Mouse (Mus musculus) limb, embryonic 14.5 days (tissue): ENCODE measurements at regions not wholly inside any gene's neighbourhood (a gene's known extent, or its start where the extent isn't known, plus 50 kb on each side); places are given as distances from the start of the nearest gene placed in this dataset.

Experiments
- ATAC-seq: fragments of 200-750 bp; cut with Nextera tagmentation; 2 replicates; pipeline ENCODE4 v1.8.0; 2017; ENCODE audit warnings: low read depth, moderate number of reproducible peaks, moderate TSS enrichment; ENCODE audit not compliant: low FRiP score
- DNase-seq: peaks from one replicate; pipeline ENCODE4 v3.0.0-alpha.2; 2015; ENCODE audit warnings: low spot score
- H3K27ac ChIP-seq: fragments of 300-500 bp; sonication (generic); replicated peaks from 2 replicates; pipeline ENCODE4 v1.5.1; 2014; ENCODE audit warnings: low read depth, mild to moderate bottlenecking, low read length, moderate library complexity, mixed read lengths
- H3K27me3 ChIP-seq: fragments of 300-500 bp; sonication (generic); 2 replicates; pipeline ENCODE4 v1.6.1; 2014; ENCODE audit warnings: low read length, mixed read lengths; ENCODE audit not compliant: control insufficient read depth, insufficient read depth
- H3K36me3 ChIP-seq: fragments of 300-500 bp; sonication (generic); 2 replicates; pipeline ENCODE4 v1.6.1; 2014; ENCODE audit warnings: mild to moderate bottlenecking, low read length, moderate library complexity, mixed read lengths; ENCODE audit not compliant: control insufficient read depth, insufficient read depth
- H3K4me1 ChIP-seq: fragments of 300-500 bp; sonication (generic); 2 replicates; pipeline ENCODE4 v1.6.1; 2014; ENCODE audit warnings: antibody characterized with exemption, low read length, mixed read lengths; ENCODE audit not compliant: control insufficient read depth, insufficient read depth
- H3K4me2 ChIP-seq: fragments of 300-500 bp; sonication (generic); replicated peaks from 2 replicates; pipeline ENCODE4 v1.6.1; 2014; ENCODE audit warnings: low read depth, mild to moderate bottlenecking, low read length, moderate library complexity; ENCODE audit not compliant: severe bottlenecking
- H3K4me3 ChIP-seq: fragments of 300-500 bp; sonication (generic); replicated peaks from 2 replicates; pipeline ENCODE4 v1.5.1; 2014; ENCODE audit warnings: low read length
- H3K9ac ChIP-seq: fragments of 300-500 bp; sonication (generic); 2 replicates; pipeline ENCODE4 v1.6.1; 2014; ENCODE audit warnings: mild to moderate bottlenecking, low read depth, low read length, moderate library complexity; ENCODE audit not compliant: severe bottlenecking
- H3K9me3 ChIP-seq: fragments of 300-500 bp; sonication (generic); 2 replicates; pipeline ENCODE4 v1.6.1; 2016; ENCODE audit warnings: low read length; ENCODE audit not compliant: control insufficient read depth
- POLR2A ChIP-seq: fragments of 200-500 bp; IDR thresholded peaks from 2 replicates; pipeline ENCODE4 v1.8.0; 2012; ENCODE audit warnings: inconsistent platforms, mild to moderate bottlenecking, moderate library complexity, borderline replicate concordance; ENCODE audit not compliant: insufficient read depth, insufficient read length; ENCODE audit errors: extremely low read depth
- WGBS: fragments of 180-500 bp; shearing (Covaris S2); extraction: QIAGEN DNeasy Blood & Tissue Kit; methylation state at CpG from one replicate; pipeline ENCODE4 v1.1.7; 2014; 5-methylcytosine and 5-hydroxymethylcytosine counted together

GRCm38 (mm10) chr2:169222264-169222663, 266.9 kb upstream of the Zfp64 start:
- H3K9me3 ChIP-seq: no peaks in the 10 kb centered on the region
- H3K36me3 ChIP-seq: no peaks in the 10 kb centered on the region
- TF ChIP-seq POLR2A: no peak
- no peak overlapping the region for H3K4me2 ChIP-seq
- no peak overlapping the region for H3K4me3 ChIP-seq
- H3K27me3 ChIP-seq: no peaks in the 10 kb centered on the region
- WGBS: 83% methylated on average over 8 of the region's 8 CpGs
- no peak overlapping the region for H3K9ac ChIP-seq
- no peaks in the 10 kb centered on the region for H3K4me1 ChIP-seq
- no peak for ATAC-seq
- DNase-seq: no peak
- H3K27ac ChIP-seq: no peak overlapping the region

GRCm38 (mm10) chr2:169221141-169221540, 265.8 kb upstream of the Zfp64 start:
- Histone ChIP-seq H3K4me1 (no peaks in the 10 kb centered on the region), H3K36me3 (no peaks in the 10 kb centered on the region), H3K4me2 (no peak overlapping the region), H3K27me3 (no peaks in the 10 kb centered on the region), H3K9me3 (no peaks in the 10 kb centered on the region), H3K4me3 (no peak overlapping the region), H3K27ac (no peak overlapping the region), H3K9ac (no peak overlapping the region)
- ATAC-seq (no peak), DNase-seq (no peak)
- TF ChIP-seq POLR2A: no peak
- WGBS: 57% methylated on average over 7 of the region's 7 CpGs

DNA sequence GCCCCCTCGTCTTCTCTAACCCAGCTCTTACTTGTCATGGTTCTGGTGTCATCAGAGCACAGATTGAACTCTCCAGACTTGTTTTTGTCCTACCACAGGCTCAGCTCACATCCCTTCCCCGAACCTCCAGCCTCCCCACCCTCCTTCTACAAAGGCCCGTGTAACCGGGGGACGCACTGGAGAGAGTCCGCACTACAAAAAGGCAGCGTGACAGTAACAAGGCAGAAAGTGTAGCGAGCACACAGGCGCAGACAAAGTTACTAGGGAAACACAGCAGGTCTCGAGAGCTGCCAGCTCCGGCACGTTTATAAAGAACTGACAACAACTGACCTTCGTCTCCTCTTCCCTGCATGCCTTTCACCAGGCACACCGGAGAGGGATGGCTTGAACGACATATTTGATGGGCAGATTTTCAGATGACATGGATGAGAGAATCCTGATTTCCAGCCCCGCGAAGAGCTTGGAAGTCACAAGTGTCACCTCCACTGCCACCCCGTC, 260.2 kb upstream of the Zfp64 start:
- no peaks in the 10 kb centered on the region for H3K9me3 ChIP-seq
- no peaks in the 10 kb centered on the region for H3K27me3 ChIP-seq
- WGBS: 78% methylated on average over 18 of the region's 18 CpGs
- H3K4me1 ChIP-seq: peaks cover 17% of the 10 kb centered on the region
- no peak overlapping the region for H3K27ac ChIP-seq
- no peak for DNase-seq
- H3K4me2 ChIP-seq: no peak overlapping the region
- no peak for ATAC-seq
- no peak overlapping the region for H3K9ac ChIP-seq
- no peak for TF ChIP-seq POLR2A
- H3K36me3 ChIP-seq: no peaks in the 10 kb centered on the region
- H3K4me3 ChIP-seq: no peak overlapping the region

DNA sequence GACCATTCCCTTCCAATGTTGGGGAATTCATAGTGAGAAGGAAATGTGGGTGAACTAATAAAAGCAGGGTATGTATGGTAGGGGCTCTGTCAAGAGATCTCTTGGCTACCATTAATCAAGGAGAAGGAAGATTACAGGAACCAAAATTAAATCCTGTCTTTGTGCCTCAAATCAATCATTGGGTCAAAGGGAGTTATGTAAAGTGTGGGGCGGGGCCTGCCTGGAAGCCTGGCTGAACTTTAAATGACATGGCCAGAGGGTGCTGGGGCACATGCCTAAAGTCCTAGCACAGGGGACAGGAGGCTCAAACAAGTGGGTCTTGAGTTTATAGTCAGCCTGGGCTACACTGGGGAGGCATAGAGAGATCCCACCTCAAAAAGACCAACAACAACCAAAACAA, 259.0 kb upstream of the Zfp64 start:
- H3K4me3 ChIP-seq: no peak overlapping the region

DNA sequence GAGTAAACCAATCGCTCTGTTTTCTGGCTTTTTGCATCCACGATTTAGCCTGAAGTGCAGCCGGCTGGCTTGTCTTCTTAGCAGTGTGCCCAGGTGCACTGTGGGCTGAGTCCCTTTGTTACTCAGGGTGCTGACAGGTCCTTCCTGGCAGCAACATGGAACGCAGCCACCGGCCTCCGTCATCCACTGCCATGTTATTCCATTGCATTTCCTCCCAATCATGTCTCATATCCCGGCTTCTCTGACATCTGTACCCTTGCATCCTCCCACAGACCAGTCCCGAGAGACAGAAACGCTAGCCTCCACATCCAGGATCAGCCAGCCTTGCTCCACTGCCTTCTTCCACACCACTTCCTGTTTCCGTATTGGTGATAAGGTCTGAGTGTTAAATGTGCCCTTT, 257.9 kb upstream of the Zfp64 start:
- Histone ChIP-seq H3K36me3 (no peaks in the 10 kb centered on the region), H3K27ac (no peak overlapping the region), H3K9me3 (no peaks in the 10 kb centered on the region), H3K4me2 (no peak overlapping the region), H3K9ac (no peak overlapping the region), H3K27me3 (no peaks in the 10 kb centered on the region), H3K4me3 (no peak overlapping the region), H3K4me1 (peaks cover 17% of the 10 kb centered on the region)
- 43% methylated on average over 10 of the region's 10 CpGs for WGBS
- peak; percentile 50 for DNase-seq
- no peak for TF ChIP-seq POLR2A
- ATAC-seq: no peak

More for the DNA sequence above, 259.0 kb upstream of the Zfp64 start:
- WGBS: 74% methylated on average over 1 of the region's 1 CpGs
- ATAC-seq: no peak
- DNase-seq: no peak
- TF ChIP-seq POLR2A: no peak
- no peak overlapping the region for H3K4me2 ChIP-seq
- no peak overlapping the region for H3K27ac ChIP-seq
- no peaks in the 10 kb centered on the region for H3K36me3 ChIP-seq
- no peak overlapping the region for H3K9ac ChIP-seq
- no peaks in the 10 kb centered on the region for H3K9me3 ChIP-seq
- peaks cover 17% of the 10 kb centered on the region for H3K4me1 ChIP-seq
- no peaks in the 10 kb centered on the region for H3K27me3 ChIP-seq
